Mouse (Mus musculus): ENCODE measurements around the gene 4933415A04Rik. TPM values are rescaled to one million over a fixed set of nuclear protein-coding genes. Genes with fewer than 3 reads are reported as not detected.
A peak's percentile ranks its signal among the peaks of the same experiment; 100 is the strongest.

4933415A04Rik gene
- total and polyA plus RNA-seq, 2 experiments = not detected

DNA sequence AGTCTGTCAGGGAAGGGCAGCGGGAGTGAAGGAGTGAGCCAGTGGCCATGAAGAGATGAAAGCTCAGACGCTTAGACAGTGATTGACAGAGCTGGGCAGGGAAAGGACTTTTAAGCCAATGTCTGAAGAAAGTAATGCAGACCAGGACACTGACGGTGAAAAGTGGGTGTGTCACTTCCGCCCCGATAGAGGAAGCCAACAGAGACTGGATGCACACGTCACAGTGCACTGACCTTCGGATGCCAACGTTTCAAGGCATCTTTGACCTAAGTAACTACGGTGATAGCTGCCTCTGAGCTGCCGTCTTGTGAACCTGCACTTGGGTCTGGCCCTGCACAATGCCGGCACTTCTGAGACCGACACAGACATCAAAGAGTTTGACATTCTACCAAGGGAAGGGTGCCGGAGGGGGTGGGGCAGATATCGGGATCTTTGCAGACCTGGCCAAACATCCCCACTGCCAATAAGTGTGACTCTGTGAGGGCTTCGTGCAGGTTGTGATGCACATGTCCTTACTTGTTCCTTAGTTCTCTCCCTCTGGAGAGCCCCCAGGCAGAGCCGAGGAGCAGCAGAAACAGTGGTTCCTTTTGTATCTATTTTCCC, 40.9 kb upstream of the 4933415A04Rik start:
- H3K4me3 ChIP-seq (ENCODE audit: insufficient read depth, low read depth, low read length) = no peak overlapping the region
- 82% methylated on average over 16 of the region's 16 CpGs for WGBS
- TF ChIP-seq CTCF (IDR thresholded peaks at IDR 0.05; ENCODE audit: low read depth, low read length) = no peak
- no peak for TF ChIP-seq POLR2A (IDR thresholded peaks at IDR 0.05; ENCODE audit: extremely low read depth, insufficient read depth, low read length)
- no peaks in the 10 kb centered on the region for H3K79me2 ChIP-seq (ENCODE audit: control insufficient read depth, insufficient read depth, low read length)
- H3K4me1 ChIP-seq (ENCODE audit: control insufficient read depth, insufficient read depth, low read length) = peaks cover 8% of the 10 kb centered on the region
- no peak overlapping the region for H3K9ac ChIP-seq (ENCODE audit: low read depth, low read length)
- no peaks in the 10 kb centered on the region for H3K27me3 ChIP-seq (ENCODE audit: control insufficient read depth, insufficient read depth, low read length)
- no peak for DNase-seq (ENCODE audit: extremely low read depth, low read depth, low spot score)
- H3K27ac ChIP-seq (replicated peaks; ENCODE audit: insufficient read depth, low read depth, low read length) = no peak overlapping the region
- no peaks in the 10 kb centered on the region for H3K36me3 ChIP-seq (ENCODE audit: control insufficient read depth, insufficient read depth, low read length)

DNA sequence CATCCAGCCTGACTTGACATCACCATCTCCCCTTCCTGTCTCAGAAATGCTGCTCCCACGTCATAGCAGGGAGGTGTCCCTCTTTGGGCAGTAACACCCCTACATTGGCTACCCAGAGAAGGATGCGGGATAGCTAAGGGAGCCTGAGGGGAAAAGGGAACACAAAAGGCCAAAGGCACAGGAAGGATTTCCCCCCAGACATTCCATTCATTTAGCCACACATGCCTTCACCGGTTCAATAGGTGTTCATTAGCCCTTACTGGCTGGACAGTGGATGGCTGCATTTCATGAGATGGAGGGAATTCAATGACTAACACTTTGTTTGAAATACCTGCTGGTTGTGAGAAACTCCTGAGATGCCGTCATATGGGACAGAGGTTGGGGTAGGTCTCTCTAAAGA, 40.2 kb upstream of the 4933415A04Rik start:
- Histone ChIP-seq H3K79me2 (ENCODE audit: control insufficient read depth, insufficient read depth, low read length) (no peaks in the 10 kb centered on the region), H3K36me3 (ENCODE audit: control insufficient read depth, insufficient read depth, low read length) (no peaks in the 10 kb centered on the region), H3K9ac (ENCODE audit: low read depth, low read length) (no peak overlapping the region), H3K4me1 (ENCODE audit: control insufficient read depth, insufficient read depth, low read length) (peaks cover 11% of the 10 kb centered on the region), H3K27ac (replicated peaks; ENCODE audit: insufficient read depth, low read depth, low read length) (no peak overlapping the region), H3K27me3 (ENCODE audit: control insufficient read depth, insufficient read depth, low read length) (no peaks in the 10 kb centered on the region), H3K4me3 (ENCODE audit: insufficient read depth, low read depth, low read length) (no peak overlapping the region)
- no peak for DNase-seq (ENCODE audit: extremely low read depth, low read depth, low spot score)
- WGBS = 85% methylated on average over 4 of the region's 4 CpGs
- TF ChIP-seq POLR2A (IDR thresholded peaks at IDR 0.05; ENCODE audit: extremely low read depth, insufficient read depth, low read length) (no peak), CTCF (IDR thresholded peaks at IDR 0.05; ENCODE audit: low read depth, low read length) (no peak)

DNA sequence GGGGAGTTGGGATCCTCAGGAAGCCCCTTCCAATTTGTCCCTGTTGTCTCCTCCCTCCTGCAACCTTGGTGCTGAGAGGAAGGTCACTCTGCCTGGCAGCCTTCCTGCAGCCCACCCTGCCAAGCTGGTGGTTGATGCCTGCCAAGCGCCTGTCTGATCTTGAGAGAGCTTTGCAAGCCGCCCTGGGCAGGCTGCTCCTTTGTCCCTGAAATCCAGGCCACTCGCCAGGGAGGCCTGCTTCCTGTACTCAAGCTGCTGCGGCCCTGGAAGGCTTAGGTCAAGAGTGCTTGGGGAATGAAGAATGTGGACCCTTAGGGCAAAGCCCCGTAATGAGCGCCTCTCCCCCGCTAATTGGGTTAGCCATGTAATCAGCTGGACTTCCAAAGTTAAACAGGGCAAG, 38.7 kb upstream of the 4933415A04Rik start:
- no peak overlapping the region for H3K27ac ChIP-seq (replicated peaks; ENCODE audit: insufficient read depth, low read depth, low read length)
- H3K4me1 ChIP-seq (ENCODE audit: control insufficient read depth, insufficient read depth, low read length) = peaks cover 13% of the 10 kb centered on the region
- DNase-seq (ENCODE audit: extremely low read depth, low read depth, low spot score) = peak; percentile 48
- H3K36me3 ChIP-seq (ENCODE audit: control insufficient read depth, insufficient read depth, low read length) = no peaks in the 10 kb centered on the region
- H3K9ac ChIP-seq (ENCODE audit: low read depth, low read length) = no peak overlapping the region
- H3K79me2 ChIP-seq (ENCODE audit: control insufficient read depth, insufficient read depth, low read length) = no peaks in the 10 kb centered on the region
- H3K4me3 ChIP-seq (ENCODE audit: insufficient read depth, low read depth, low read length) = no peak overlapping the region
- TF ChIP-seq CTCF (IDR thresholded peaks at IDR 0.05; ENCODE audit: low read depth, low read length) (no peak), POLR2A (IDR thresholded peaks at IDR 0.05; ENCODE audit: extremely low read depth, insufficient read depth, low read length) (no peak)
- 70% methylated on average over 7 of the region's 7 CpGs for WGBS
- no peaks in the 10 kb centered on the region for H3K27me3 ChIP-seq (ENCODE audit: control insufficient read depth, insufficient read depth, low read length)

- no peak overlapping the region for H3K27ac ChIP-seq (replicated peaks; ENCODE audit: insufficient read depth, low read depth, low read length)
- H3K4me1 ChIP-seq (ENCODE audit: control insufficient read depth, insufficient read depth, low read length) = peaks cover 13% of the 10 kb centered on the region
- peak; percentile 59 for DNase-seq (ENCODE audit: extremely low read depth, low read depth, low spot score)
- no peak overlapping the region for H3K4me3 ChIP-seq (ENCODE audit: insufficient read depth, low read depth, low read length)
- H3K79me2 ChIP-seq (ENCODE audit: control insufficient read depth, insufficient read depth, low read length) = no peaks in the 10 kb centered on the region
- H3K36me3 ChIP-seq (ENCODE audit: control insufficient read depth, insufficient read depth, low read length) = no peaks in the 10 kb centered on the region
- TF ChIP-seq POLR2A (IDR thresholded peaks at IDR 0.05; ENCODE audit: extremely low read depth, insufficient read depth, low read length) (no peak), CTCF (IDR thresholded peaks at IDR 0.05; ENCODE audit: low read depth, low read length) (no peak)
- 19% methylated on average over 12 of the region's 12 CpGs for WGBS
- H3K9ac ChIP-seq (ENCODE audit: low read depth, low read length) = no peak overlapping the region
- H3K27me3 ChIP-seq (ENCODE audit: control insufficient read depth, insufficient read depth, low read length) = no peaks in the 10 kb centered on the region
Measured at GRCm38 (mm10) chr11:43548657-43549435, 38.0 kb upstream of the 4933415A04Rik start.

- no peak overlapping the region for H3K4me3 ChIP-seq (ENCODE audit: insufficient read depth, low read depth, low read length)
- no peak overlapping the region for H3K9ac ChIP-seq (ENCODE audit: low read depth, low read length)
- TF ChIP-seq POLR2A (IDR thresholded peaks at IDR 0.05; ENCODE audit: extremely low read depth, insufficient read depth, low read length) (no peak), CTCF (IDR thresholded peaks at IDR 0.05; ENCODE audit: low read depth, low read length) (no peak)
- no peaks in the 10 kb centered on the region for H3K79me2 ChIP-seq (ENCODE audit: control insufficient read depth, insufficient read depth, low read length)
- H3K27me3 ChIP-seq (ENCODE audit: control insufficient read depth, insufficient read depth, low read length) = no peaks in the 10 kb centered on the region
- DNase-seq (ENCODE audit: extremely low read depth, low read depth, low spot score) = peak; percentile 91
- no peaks in the 10 kb centered on the region for H3K36me3 ChIP-seq (ENCODE audit: control insufficient read depth, insufficient read depth, low read length)
- H3K27ac ChIP-seq (replicated peaks; ENCODE audit: insufficient read depth, low read depth, low read length) = no peak overlapping the region
- peaks cover 13% of the 10 kb centered on the region for H3K4me1 ChIP-seq (ENCODE audit: control insufficient read depth, insufficient read depth, low read length)
- 7% methylated on average over 11 of the region's 11 CpGs for WGBS
Measured at GRCm38 (mm10) chr11:43549701-43550100, 37.1 kb upstream of the 4933415A04Rik start.

- Histone ChIP-seq H3K4me3 (ENCODE audit: insufficient read depth, low read depth, low read length) (no peak overlapping the region), H3K79me2 (ENCODE audit: control insufficient read depth, insufficient read depth, low read length) (no peaks in the 10 kb centered on the region), H3K4me1 (ENCODE audit: control insufficient read depth, insufficient read depth, low read length) (peaks cover 13% of the 10 kb centered on the region), H3K27me3 (ENCODE audit: control insufficient read depth, insufficient read depth, low read length) (no peaks in the 10 kb centered on the region), H3K36me3 (ENCODE audit: control insufficient read depth, insufficient read depth, low read length) (no peaks in the 10 kb centered on the region), H3K9ac (ENCODE audit: low read depth, low read length) (no peak overlapping the region), H3K27ac (replicated peaks; ENCODE audit: insufficient read depth, low read depth, low read length) (no peak overlapping the region)
- WGBS = 50% methylated on average over 3 of the region's 3 CpGs
- DNase-seq (ENCODE audit: extremely low read depth, low read depth, low spot score) = no peak
- TF ChIP-seq POLR2A (IDR thresholded peaks at IDR 0.05; ENCODE audit: extremely low read depth, insufficient read depth, low read length) (no peak), CTCF (IDR thresholded peaks at IDR 0.05; ENCODE audit: low read depth, low read length) (no peak)
Measured at GRCm38 (mm10) chr11:43551756-43552155, 35.1 kb upstream of the 4933415A04Rik start.

Data from liver, adult 2 months (tissue).